Mouse (Mus musculus): ENCODE results near the gene Slc6a12. TPM values are rescaled to one million over a fixed set of nuclear protein-coding genes. Genes with fewer than 3 reads are reported as not detected.
"Not testable (repeated sequence)": the region's sequence is repeated elsewhere in the genome, so short reads cannot be mapped to it uniquely, and the experiment has no call there.

Slc6a12 gene
- polyA plus RNA-seq, 1 experiment from 2014 or later = 0.79 TPM

DNA sequence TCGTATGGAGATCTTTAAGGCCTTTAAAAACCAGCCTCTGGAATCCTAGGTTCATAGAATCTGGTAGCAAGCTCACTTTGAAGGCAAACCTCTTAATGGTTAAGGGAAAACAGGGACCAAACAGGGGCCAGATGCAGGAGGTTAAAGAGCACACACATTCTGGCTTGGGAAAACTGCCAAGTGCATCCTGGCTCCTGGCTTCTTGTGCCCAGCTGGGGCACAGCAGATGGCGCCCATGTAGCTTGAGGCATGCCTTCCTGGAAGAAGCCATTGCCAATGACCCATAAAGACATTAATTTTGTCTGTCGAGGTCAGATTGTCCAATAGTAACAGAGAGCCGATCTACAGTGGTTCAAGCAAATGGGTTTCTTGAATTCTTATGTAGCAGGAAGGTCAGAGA is 21.1 kb downstream of the Slc6a12 start:
- H3K36me3 ChIP-seq (ENCODE audit: control insufficient read depth, insufficient read depth) = no peaks in the 10 kb centered on the region
- H3K27me3 ChIP-seq (replicated peaks; ENCODE audit: control insufficient read depth, insufficient read depth, low read length) = no peaks in the 10 kb centered on the region
- no peak overlapping the region for H3K4me2 ChIP-seq (ENCODE audit: low read length)
- no peak overlapping the region for H3K4me3 ChIP-seq (replicated peaks; ENCODE audit: low read length)
- 81% methylated on average over 4 of the region's 4 CpGs for WGBS
- no peak overlapping the region for H3K9ac ChIP-seq (replicated peaks; ENCODE audit: low read depth, low read length)
- ATAC-seq = no peak
- H3K4me1 ChIP-seq (replicated peaks; ENCODE audit: control insufficient read depth, insufficient read depth, low read length) = no peaks in the 10 kb centered on the region
- no peaks in the 10 kb centered on the region for H3K9me3 ChIP-seq (ENCODE audit: control insufficient read depth, low read length)
- no peak overlapping the region for H3K27ac ChIP-seq (ENCODE audit: low read length)

DNA sequence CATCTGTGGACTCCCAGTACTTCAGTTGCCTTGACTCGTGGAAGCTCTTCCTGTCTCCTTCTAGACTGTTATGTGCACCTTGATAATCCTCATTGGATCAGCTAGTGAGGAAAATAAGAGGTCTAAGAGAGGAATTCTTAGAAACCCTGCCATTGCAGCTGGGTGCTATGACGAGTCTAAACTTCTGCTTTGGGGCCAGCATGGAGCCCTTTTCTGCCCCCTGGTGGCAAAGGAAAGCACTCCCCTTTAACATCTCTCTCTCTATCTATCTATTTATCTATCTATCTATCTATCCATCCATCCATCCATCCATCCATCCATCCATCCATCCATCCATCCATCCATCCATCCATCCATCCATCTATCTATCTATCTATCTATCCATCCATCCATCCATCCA is 23.7 kb downstream of the Slc6a12 start:
- not testable (repeated sequence) for H3K27ac ChIP-seq (ENCODE audit: low read length); ATAC-seq; H3K4me2 ChIP-seq (ENCODE audit: low read length)

DNA sequence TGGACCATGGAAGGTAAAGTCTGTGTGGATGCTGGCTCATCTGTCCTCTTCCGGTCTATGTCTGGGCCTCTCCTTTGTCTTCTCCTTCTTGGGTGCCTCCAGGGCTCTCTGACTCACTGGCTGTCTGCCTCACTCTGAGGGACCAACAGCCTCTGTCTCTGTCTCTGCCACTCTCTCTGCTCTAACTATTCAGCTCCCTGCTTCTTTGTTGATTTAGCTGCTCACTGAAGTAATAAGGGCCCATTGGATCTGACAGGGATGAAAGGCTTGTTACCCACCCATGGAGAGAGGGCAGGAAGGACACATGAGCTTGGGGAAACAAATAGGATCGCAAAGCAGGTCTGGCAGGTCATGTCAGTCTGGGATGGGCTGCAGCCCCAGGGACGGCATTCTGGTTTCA is 24.2 kb downstream of the Slc6a12 start:
- no peak for ATAC-seq
- whole genome bisulfite sequencing = 68% methylated on average over 3 of the region's 3 CpGs

More for the DNA sequence above, 23.7 kb downstream of the Slc6a12 start:
- H3K36me3 ChIP-seq (ENCODE audit: control insufficient read depth, insufficient read depth); H3K4me3 ChIP-seq (replicated peaks; ENCODE audit: low read length); H3K27me3 ChIP-seq (replicated peaks; ENCODE audit: control insufficient read depth, insufficient read depth, low read length); H3K4me1 ChIP-seq (replicated peaks; ENCODE audit: control insufficient read depth, insufficient read depth, low read length); H3K9me3 ChIP-seq (ENCODE audit: control insufficient read depth, low read length); H3K9ac ChIP-seq (replicated peaks; ENCODE audit: low read depth, low read length): not testable (repeated sequence)
- 22% methylated on average over 2 of the region's 2 CpGs for WGBS

DNA sequence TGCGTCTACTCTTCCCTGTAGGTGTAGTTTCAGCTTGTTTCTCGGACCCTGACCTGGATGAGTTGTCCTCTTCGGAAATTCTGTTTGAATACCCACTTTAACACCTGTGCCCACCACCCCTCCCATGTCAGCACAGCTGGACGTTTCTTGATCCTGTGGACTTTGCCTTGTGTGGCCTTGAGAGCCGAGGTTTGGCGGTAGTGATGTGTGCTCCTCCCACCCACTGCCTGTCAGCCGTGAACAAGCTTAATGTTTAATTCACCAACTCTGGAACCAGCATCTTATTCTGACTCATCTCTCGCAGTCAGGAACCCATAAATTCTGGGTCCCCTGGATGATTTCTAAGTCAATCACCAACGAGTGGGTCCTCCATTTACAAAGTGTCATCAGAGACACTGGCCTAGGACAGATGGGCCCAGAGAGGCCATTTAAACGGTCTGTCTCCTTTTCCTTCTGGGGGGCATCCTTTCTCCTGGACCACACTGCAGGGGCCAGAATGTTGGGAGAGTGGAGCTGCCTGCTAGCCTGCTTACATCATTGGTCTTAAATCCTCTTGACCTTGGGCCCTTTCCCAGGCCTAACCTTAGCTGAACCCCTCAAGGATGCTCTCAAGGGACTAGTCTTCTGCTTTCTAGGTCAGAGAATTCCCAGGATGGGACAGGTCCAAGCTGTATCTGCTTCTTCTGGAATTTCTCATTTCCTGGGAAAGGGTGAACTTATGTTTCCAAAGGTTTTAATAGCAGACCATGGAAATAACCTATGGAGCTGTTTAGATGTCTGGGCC is 28.5 kb downstream of the Slc6a12 start:
- Histone ChIP-seq H3K4me2 (ENCODE audit: low read length) (no peak overlapping the region), H3K9ac (replicated peaks; ENCODE audit: low read depth, low read length) (no peak overlapping the region), H3K4me3 (replicated peaks; ENCODE audit: low read length) (no peak overlapping the region), H3K27me3 (replicated peaks; ENCODE audit: control insufficient read depth, insufficient read depth, low read length) (no peaks in the 10 kb centered on the region), H3K9me3 (ENCODE audit: control insufficient read depth, low read length) (no peaks in the 10 kb centered on the region), H3K4me1 (replicated peaks; ENCODE audit: control insufficient read depth, insufficient read depth, low read length) (no peaks in the 10 kb centered on the region), H3K36me3 (ENCODE audit: control insufficient read depth, insufficient read depth) (no peaks in the 10 kb centered on the region), H3K27ac (ENCODE audit: low read length) (no peak overlapping the region)
- ATAC-seq = no peak
- WGBS = 79% methylated on average over 10 of the region's 10 CpGs

More for the DNA sequence above, 24.2 kb downstream of the Slc6a12 start:
- Histone ChIP-seq H3K9me3 (ENCODE audit: control insufficient read depth, low read length) (no peaks in the 10 kb centered on the region), H3K4me3 (replicated peaks; ENCODE audit: low read length) (no peak overlapping the region), H3K36me3 (ENCODE audit: control insufficient read depth, insufficient read depth) (no peaks in the 10 kb centered on the region), H3K27ac (ENCODE audit: low read length) (no peak overlapping the region), H3K4me2 (ENCODE audit: low read length) (no peak overlapping the region), H3K4me1 (replicated peaks; ENCODE audit: control insufficient read depth, insufficient read depth, low read length) (no peaks in the 10 kb centered on the region), H3K27me3 (replicated peaks; ENCODE audit: control insufficient read depth, insufficient read depth, low read length) (no peaks in the 10 kb centered on the region), H3K9ac (replicated peaks; ENCODE audit: low read depth, low read length) (no peak overlapping the region)

DNA sequence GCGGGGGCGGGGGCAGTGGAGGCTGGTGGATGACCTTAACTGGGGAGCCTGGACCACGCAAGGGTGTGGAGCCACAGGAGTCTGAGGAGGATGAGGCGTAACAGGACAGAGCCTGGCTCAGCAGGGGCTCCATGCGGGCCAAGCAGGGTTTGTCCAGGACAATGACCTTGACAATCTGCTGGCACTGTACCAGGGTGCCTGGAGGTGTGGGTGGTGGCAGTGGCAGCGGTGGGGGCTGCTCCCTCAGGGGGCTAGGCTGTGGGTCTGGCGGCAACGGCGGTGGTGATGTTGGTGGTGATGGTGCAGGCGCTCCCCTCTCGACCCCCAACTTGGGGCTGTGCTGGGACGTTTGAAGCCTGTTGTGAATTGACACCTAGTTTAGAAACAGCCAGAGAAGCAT is 33.3 kb downstream of the Slc6a12 start:
- Histone ChIP-seq H3K36me3 (ENCODE audit: control insufficient read depth, insufficient read depth) (no peaks in the 10 kb centered on the region), H3K9ac (replicated peaks; ENCODE audit: low read depth, low read length) (no peak overlapping the region), H3K4me2 (ENCODE audit: low read length) (no peak overlapping the region), H3K4me1 (replicated peaks; ENCODE audit: control insufficient read depth, insufficient read depth, low read length) (no peaks in the 10 kb centered on the region), H3K27ac (ENCODE audit: low read length) (no peak overlapping the region), H3K9me3 (ENCODE audit: control insufficient read depth, low read length) (no peaks in the 10 kb centered on the region), H3K27me3 (replicated peaks; ENCODE audit: control insufficient read depth, insufficient read depth, low read length) (no peaks in the 10 kb centered on the region), H3K4me3 (replicated peaks; ENCODE audit: low read length) (no peak overlapping the region)
- no peak for ATAC-seq
- 84% methylated on average over 12 of the region's 12 CpGs for WGBS

DNA sequence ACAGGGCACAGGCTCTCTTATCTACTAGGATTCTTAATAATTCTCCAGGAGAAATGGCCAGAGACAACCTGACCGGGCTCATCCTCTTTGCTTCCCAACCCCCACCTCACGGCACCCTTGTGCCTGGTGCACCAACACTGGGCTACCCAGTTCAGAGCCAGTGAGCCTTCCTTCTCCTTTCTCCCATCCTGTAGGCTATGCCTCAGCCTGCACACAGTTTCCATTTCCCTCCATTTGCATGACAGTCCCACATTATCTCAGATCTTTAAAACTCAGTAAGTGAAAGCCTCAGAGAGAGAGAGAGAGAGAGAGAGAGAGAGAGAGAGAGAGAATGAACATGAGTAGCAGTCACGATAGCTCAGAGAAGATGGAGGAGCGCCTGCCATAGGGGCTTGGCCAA is 35.4 kb downstream of the Slc6a12 start:
- H3K27ac ChIP-seq (ENCODE audit: low read length) = no peak overlapping the region
- H3K9ac ChIP-seq (replicated peaks; ENCODE audit: low read depth, low read length) = no peak overlapping the region
- 70% methylated on average over 4 of the region's 4 CpGs for WGBS
- H3K27me3 ChIP-seq (replicated peaks; ENCODE audit: control insufficient read depth, insufficient read depth, low read length) = no peaks in the 10 kb centered on the region
- H3K36me3 ChIP-seq (ENCODE audit: control insufficient read depth, insufficient read depth) = no peaks in the 10 kb centered on the region
- no peaks in the 10 kb centered on the region for H3K4me1 ChIP-seq (replicated peaks; ENCODE audit: control insufficient read depth, insufficient read depth, low read length)
- H3K9me3 ChIP-seq (ENCODE audit: control insufficient read depth, low read length) = no peaks in the 10 kb centered on the region
- no peak overlapping the region for H3K4me2 ChIP-seq (ENCODE audit: low read length)
- ATAC-seq = no peak
- no peak overlapping the region for H3K4me3 ChIP-seq (replicated peaks; ENCODE audit: low read length)

DNA sequence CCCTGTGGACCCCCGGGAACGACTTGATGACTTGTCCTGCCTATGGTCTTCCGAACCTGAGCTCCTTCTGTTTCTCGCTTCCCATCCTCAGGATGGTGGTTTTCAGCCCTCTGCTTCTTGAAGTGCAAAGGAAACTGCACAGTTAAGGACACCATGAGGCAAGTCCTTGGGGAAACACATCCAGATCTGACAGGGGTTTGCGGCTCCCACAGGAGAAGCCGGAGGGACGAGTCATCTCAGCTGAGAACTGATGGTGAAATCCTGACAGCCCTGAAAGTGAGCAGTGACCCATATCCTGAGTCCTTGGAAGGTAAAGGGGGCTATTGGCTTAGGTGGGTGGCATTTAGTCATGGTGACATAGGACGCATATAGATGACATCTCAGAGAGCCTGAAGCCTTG is 37.7 kb downstream of the Slc6a12 start:
- ATAC-seq = no peak
- Histone ChIP-seq H3K27me3 (replicated peaks; ENCODE audit: control insufficient read depth, insufficient read depth, low read length) (no peaks in the 10 kb centered on the region), H3K27ac (ENCODE audit: low read length) (no peak overlapping the region), H3K36me3 (ENCODE audit: control insufficient read depth, insufficient read depth) (no peaks in the 10 kb centered on the region), H3K9ac (replicated peaks; ENCODE audit: low read depth, low read length) (no peak overlapping the region), H3K4me1 (replicated peaks; ENCODE audit: control insufficient read depth, insufficient read depth, low read length) (no peaks in the 10 kb centered on the region), H3K4me3 (replicated peaks; ENCODE audit: low read length) (no peak overlapping the region), H3K4me2 (ENCODE audit: low read length) (no peak overlapping the region), H3K9me3 (ENCODE audit: control insufficient read depth, low read length) (no peaks in the 10 kb centered on the region)
- 87% methylated on average over 8 of the region's 8 CpGs for WGBS

DNA sequence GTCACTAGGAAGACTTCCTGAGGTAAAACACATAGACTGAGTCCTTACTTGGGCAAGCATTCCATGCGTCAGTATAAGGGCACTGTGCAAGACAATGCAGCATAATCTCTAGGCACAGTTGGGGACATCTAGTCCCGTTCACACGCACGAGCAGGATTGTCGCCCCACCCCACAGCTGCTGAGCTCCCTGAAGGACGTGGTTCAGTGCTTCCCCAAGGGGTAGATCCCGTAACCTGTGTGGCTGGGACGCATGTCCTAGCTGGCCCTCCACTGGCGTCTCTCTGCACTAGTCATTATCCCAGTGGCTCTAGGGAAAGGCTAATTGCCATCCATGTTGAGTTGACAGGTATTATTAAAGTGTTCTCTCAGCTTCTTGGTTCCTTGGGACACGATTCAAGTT is 39.2 kb downstream of the Slc6a12 start:
- Histone ChIP-seq H3K4me2 (ENCODE audit: low read length) (no peak overlapping the region), H3K27ac (ENCODE audit: low read length) (no peak overlapping the region), H3K9me3 (ENCODE audit: control insufficient read depth, low read length) (no peaks in the 10 kb centered on the region), H3K4me3 (replicated peaks; ENCODE audit: low read length) (no peak overlapping the region), H3K27me3 (replicated peaks; ENCODE audit: control insufficient read depth, insufficient read depth, low read length) (no peaks in the 10 kb centered on the region), H3K36me3 (ENCODE audit: control insufficient read depth, insufficient read depth) (no peaks in the 10 kb centered on the region), H3K9ac (replicated peaks; ENCODE audit: low read depth, low read length) (no peak overlapping the region), H3K4me1 (replicated peaks; ENCODE audit: control insufficient read depth, insufficient read depth, low read length) (no peaks in the 10 kb centered on the region)
- WGBS = 38% methylated on average over 10 of the region's 10 CpGs
- ATAC-seq = no peak

DNA sequence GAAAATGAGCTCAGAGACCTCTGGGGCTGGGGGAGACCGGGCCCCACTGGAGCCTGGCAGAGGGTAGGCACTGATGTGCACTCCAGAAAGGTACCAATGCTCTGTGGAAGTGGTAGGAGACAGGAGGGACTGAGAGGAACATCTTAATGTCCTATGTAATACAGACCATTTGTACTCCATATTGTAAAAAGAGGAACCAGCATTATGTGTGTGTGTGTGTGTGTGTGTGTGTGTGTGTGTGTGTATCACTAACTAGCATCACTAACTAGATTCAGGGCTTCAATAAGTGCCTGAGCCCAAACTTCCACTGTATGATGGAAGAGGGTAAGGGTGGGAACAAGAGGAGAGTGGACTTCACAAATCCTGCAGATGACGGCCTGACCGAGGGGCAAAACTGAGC is 42.5 kb downstream of the Slc6a12 start:
- Histone ChIP-seq H3K4me1 (replicated peaks; ENCODE audit: control insufficient read depth, insufficient read depth, low read length) (no peaks in the 10 kb centered on the region), H3K36me3 (ENCODE audit: control insufficient read depth, insufficient read depth) (no peaks in the 10 kb centered on the region), H3K4me2 (ENCODE audit: low read length) (no peak overlapping the region), H3K27me3 (replicated peaks; ENCODE audit: control insufficient read depth, insufficient read depth, low read length) (no peaks in the 10 kb centered on the region), H3K27ac (ENCODE audit: low read length) (no peak overlapping the region), H3K4me3 (replicated peaks; ENCODE audit: low read length) (no peak overlapping the region), H3K9me3 (ENCODE audit: control insufficient read depth, low read length) (no peaks in the 10 kb centered on the region), H3K9ac (replicated peaks; ENCODE audit: low read depth, low read length) (no peak overlapping the region)
- ATAC-seq = no peak
- 76% methylated on average over 3 of the region's 3 CpGs for WGBS

Data from forebrain, embryonic 16.5 days (tissue).